Mouse (Mus musculus): ENCODE data around the gene Acot8. TPM values are rescaled to one million over a fixed set of nuclear protein-coding genes. Genes with fewer than 3 reads are reported as not detected.
"Not testable (repeated sequence)": the region's sequence is repeated elsewhere in the genome, so short reads cannot be mapped to it uniquely, and the experiment has no call there.

The Acot8 gene
- polyA plus RNA-seq, 1 experiment, result 44.9 TPM

- DNase-seq (ENCODE audit: low read depth in 1 of 2, low spot score in 2 of 2), result no peak
- H3K27me3 ChIP-seq (ENCODE audit: control insufficient read depth, insufficient read depth, low read length), result no peaks in the 10 kb centered on the region
- TF ChIP-seq CTCF (IDR thresholded peaks at IDR 0.05; ENCODE audit: extremely low read depth, insufficient read depth, insufficient read length, insufficient replicate concordance) (no peak), POLR2A (IDR thresholded peaks at IDR 0.05; ENCODE audit: low read depth, low read length) (no peak)
Observed at GRCm38 (mm10) chr2:164800252-164801004, 4.3 kb downstream of the Acot8 start.

GRCm38 (mm10) chr2:164798554-164798953 is 6.1 kb downstream of the Acot8 start:
- WGBS, result 81% methylated on average over 6 of the region's 6 CpGs
- not testable (repeated sequence) for H3K27ac ChIP-seq (ENCODE audit: insufficient read depth, low read length); H3K4me1 ChIP-seq (ENCODE audit: control insufficient read depth, insufficient read depth, insufficient read length); H3K4me3 ChIP-seq (ENCODE audit: extremely low read depth, insufficient read depth, insufficient read length); H3K27me3 ChIP-seq (ENCODE audit: control insufficient read depth, insufficient read depth, low read length); DNase-seq (ENCODE audit: low read depth in 1 of 2, low spot score in 2 of 2)
- peaks cover 28% of the 10 kb centered on the region for H3K36me3 ChIP-seq (ENCODE audit: control insufficient read depth, insufficient read depth, low read length)

More at GRCm38 (mm10) chr2:164800252-164801004, 4.3 kb downstream of the Acot8 start:
- H3K36me3 ChIP-seq (ENCODE audit: control insufficient read depth, insufficient read depth, low read length), result peaks cover 21% of the 10 kb centered on the region
- H3K4me1 ChIP-seq (ENCODE audit: control insufficient read depth, insufficient read depth, insufficient read length), result peaks cover 8% of the 10 kb centered on the region; the same call in 1 of the 2 replicates
- 94% methylated on average over 13 of the region's 13 CpGs for WGBS
- H3K4me3 ChIP-seq (ENCODE audit: extremely low read depth, insufficient read depth, insufficient read length), result no peak overlapping the region
- H3K27ac ChIP-seq (ENCODE audit: insufficient read depth, low read length), result no peak overlapping the region

- Histone ChIP-seq H3K27me3 (ENCODE audit: control insufficient read depth, insufficient read depth, low read length) (no peaks in the 10 kb centered on the region), H3K4me3 (ENCODE audit: extremely low read depth, insufficient read depth, insufficient read length) (no peak overlapping the region), H3K4me1 (ENCODE audit: control insufficient read depth, insufficient read depth, insufficient read length) (no peaks in the 10 kb centered on the region), H3K36me3 (ENCODE audit: control insufficient read depth, insufficient read depth, low read length) (peaks cover 39% of the 10 kb centered on the region), H3K27ac (ENCODE audit: insufficient read depth, low read length) (no peak overlapping the region)
- WGBS, result 85% methylated on average over 4 of the region's 4 CpGs
- DNase-seq (ENCODE audit: low read depth in 1 of 2, low spot score in 2 of 2), result no peak
- TF ChIP-seq POLR2A (IDR thresholded peaks at IDR 0.05; ENCODE audit: low read depth, low read length) (no peak), CTCF (IDR thresholded peaks at IDR 0.05; ENCODE audit: extremely low read depth, insufficient read depth, insufficient read length, insufficient replicate concordance) (no peak)
Observed at GRCm38 (mm10) chr2:164795868-164796267, 8.8 kb downstream of the Acot8 start.

GRCm38 (mm10) chr2:164794293-164794692 is 10.4 kb downstream of the Acot8 start:
- Histone ChIP-seq H3K27ac (ENCODE audit: insufficient read depth, low read length) (no peak overlapping the region), H3K4me3 (ENCODE audit: extremely low read depth, insufficient read depth, insufficient read length) (no peak overlapping the region), H3K4me1 (ENCODE audit: control insufficient read depth, insufficient read depth, insufficient read length) (no peaks in the 10 kb centered on the region), H3K36me3 (ENCODE audit: control insufficient read depth, insufficient read depth, low read length) (peaks cover 32% of the 10 kb centered on the region), H3K27me3 (ENCODE audit: control insufficient read depth, insufficient read depth, low read length) (no peaks in the 10 kb centered on the region)
- DNase-seq (ENCODE audit: low read depth in 1 of 2, low spot score in 2 of 2), result peak; percentile 61 to 62
- 37% methylated on average over 5 of the region's 5 CpGs for WGBS
- peak; percentile 63; the same call in 1 of the 2 replicates for TF ChIP-seq CTCF (IDR thresholded peaks at IDR 0.05; ENCODE audit: extremely low read depth, insufficient read depth, insufficient read length, insufficient replicate concordance)
- no peak for TF ChIP-seq POLR2A (IDR thresholded peaks at IDR 0.05; ENCODE audit: low read depth, low read length)

GRCm38 (mm10) chr2:164793772-164794171 is 10.9 kb downstream of the Acot8 start:
- Histone ChIP-seq H3K36me3 (ENCODE audit: control insufficient read depth, insufficient read depth, low read length) (peaks cover 30% of the 10 kb centered on the region), H3K27ac (ENCODE audit: insufficient read depth, low read length) (no peak overlapping the region), H3K4me1 (ENCODE audit: control insufficient read depth, insufficient read depth, insufficient read length) (no peaks in the 10 kb centered on the region), H3K27me3 (ENCODE audit: control insufficient read depth, insufficient read depth, low read length) (no peaks in the 10 kb centered on the region), H3K4me3 (ENCODE audit: extremely low read depth, insufficient read depth, insufficient read length) (no peak overlapping the region)
- WGBS, result 86% methylated on average over 2 of the region's 2 CpGs
- no peak for DNase-seq (ENCODE audit: low read depth in 1 of 2, low spot score in 2 of 2)
- TF ChIP-seq POLR2A (IDR thresholded peaks at IDR 0.05; ENCODE audit: low read depth, low read length) (no peak), CTCF (IDR thresholded peaks at IDR 0.05; ENCODE audit: extremely low read depth, insufficient read depth, insufficient read length, insufficient replicate concordance) (no peak)

GRCm38 (mm10) chr2:164793236-164793635 is 11.4 kb downstream of the Acot8 start:
- DNase-seq (ENCODE audit: low read depth in 1 of 2, low spot score in 2 of 2), result peak in 1 of 2 experiments; percentile 52
- TF ChIP-seq CTCF (IDR thresholded peaks at IDR 0.05; ENCODE audit: extremely low read depth, insufficient read depth, insufficient read length, insufficient replicate concordance), result peak; percentile 47; the same call in 1 of the 2 replicates
- no peak for TF ChIP-seq POLR2A (IDR thresholded peaks at IDR 0.05; ENCODE audit: low read depth, low read length)
- no peaks in the 10 kb centered on the region for H3K4me1 ChIP-seq (ENCODE audit: control insufficient read depth, insufficient read depth, insufficient read length)
- H3K27me3 ChIP-seq (ENCODE audit: control insufficient read depth, insufficient read depth, low read length), result no peaks in the 10 kb centered on the region
- WGBS, result 91% methylated on average over 3 of the region's 3 CpGs
- H3K4me3 ChIP-seq (ENCODE audit: extremely low read depth, insufficient read depth, insufficient read length), result no peak overlapping the region
- no peak overlapping the region for H3K27ac ChIP-seq (ENCODE audit: insufficient read depth, low read length)
- peaks cover 30% of the 10 kb centered on the region for H3K36me3 ChIP-seq (ENCODE audit: control insufficient read depth, insufficient read depth, low read length)

Measured in spleen, adult 2 months (tissue).